Mouse (Mus musculus): ENCODE results near the gene Il10rb. TPM values are rescaled to one million over a fixed set of nuclear protein-coding genes. Genes with fewer than 3 reads are reported as not detected.

The Il10rb gene
- polyA plus RNA-seq, 1 experiment from 2014 or later = 52.3 TPM

- DNase-seq (ENCODE audit: low spot score) = peak; percentile 68
- Histone ChIP-seq H3K36me3 (ENCODE audit: control insufficient read depth, insufficient read depth, low read length) (no peaks in the 10 kb centered on the region), H3K27ac (replicated peaks) (peak within 1 kb of the TSS; percentile 91), H3K9ac (ENCODE audit: low read length) (peak within 1 kb of the TSS; percentile 83), H3K4me3 (ENCODE audit: low read depth, low read length) (peak within 1 kb of the TSS; percentile 72), H3K4me2 (replicated peaks; ENCODE audit: low read depth) (peak within 1 kb of the TSS; percentile 71), H3K4me1 (replicated peaks; ENCODE audit: control insufficient read depth, insufficient read depth) (no peaks in the 10 kb centered on the region), H3K27me3 (ENCODE audit: control insufficient read depth, insufficient read depth, low read length) (no peaks in the 10 kb centered on the region), H3K9me3 (ENCODE audit: control insufficient read depth, low read length) (no peaks in the 10 kb centered on the region)
- WGBS = 1% methylated on average over 61 of the region's 62 CpGs
- TF ChIP-seq EP300 (optimal IDR thresholded peaks at IDR 0.05) (no peak), CTCF (IDR thresholded peaks at IDR 0.05; ENCODE audit: low read depth) (peak; percentile 24; the same call in 1 of the 2 replicates)
- peak; percentile 83 for ATAC-seq (ENCODE audit: low FRiP score, low TSS enrichment)
Measured at GRCm38 (mm10) chr16:91372577-91373472, 33.1 kb upstream of the Il10rb start, which contains the start of gene Ifnar2. Ifnar2 (plus strand) TSS chr16:91372783.

- no peaks in the 10 kb centered on the region for H3K9me3 ChIP-seq (ENCODE audit: control insufficient read depth, low read length)
- no peak for DNase-seq (ENCODE audit: low spot score)
- 30% methylated on average over 13 of the region's 13 CpGs for WGBS
- ATAC-seq (ENCODE audit: low FRiP score, low TSS enrichment) = peak; percentile 13; the same call in 1 of the 2 replicates
- no peaks in the 10 kb centered on the region for H3K4me1 ChIP-seq (replicated peaks; ENCODE audit: control insufficient read depth, insufficient read depth)
- no peaks in the 10 kb centered on the region for H3K27me3 ChIP-seq (ENCODE audit: control insufficient read depth, insufficient read depth, low read length)
- peak overlapping the region; percentile 72 for H3K4me3 ChIP-seq (ENCODE audit: low read depth, low read length)
- peak overlapping the region; percentile 71 for H3K4me2 ChIP-seq (replicated peaks; ENCODE audit: low read depth)
- peak overlapping the region; percentile 91 for H3K27ac ChIP-seq (replicated peaks)
- no peak for TF ChIP-seq CTCF (IDR thresholded peaks at IDR 0.05; ENCODE audit: low read depth)
- no peak for TF ChIP-seq EP300 (optimal IDR thresholded peaks at IDR 0.05)
- H3K36me3 ChIP-seq (ENCODE audit: control insufficient read depth, insufficient read depth, low read length) = no peaks in the 10 kb centered on the region
- H3K9ac ChIP-seq (ENCODE audit: low read length) = peak overlapping the region; percentile 83
Measured at GRCm38 (mm10) chr16:91373473-91374252, 32.3 kb upstream of the Il10rb start.

GRCm38 (mm10) chr16:91374253-91374634, 31.7 kb upstream of the Il10rb start:
- TF ChIP-seq CTCF (IDR thresholded peaks at IDR 0.05; ENCODE audit: low read depth) = no peak
- TF ChIP-seq EP300 (optimal IDR thresholded peaks at IDR 0.05) = no peak
- no peak overlapping the region for H3K9ac ChIP-seq (ENCODE audit: low read length)
- ATAC-seq (ENCODE audit: low FRiP score, low TSS enrichment) (no peak), DNase-seq (ENCODE audit: low spot score) (no peak)
- H3K4me3 ChIP-seq (ENCODE audit: low read depth, low read length) = peak overlapping the region; percentile 72; the same call in 1 of the 2 replicates
- H3K27me3 ChIP-seq (ENCODE audit: control insufficient read depth, insufficient read depth, low read length) = no peaks in the 10 kb centered on the region
- H3K27ac ChIP-seq (replicated peaks) = no peak overlapping the region
- H3K4me2 ChIP-seq (replicated peaks; ENCODE audit: low read depth) = peak overlapping the region; percentile 71; the same call in 1 of the 2 replicates
- no peaks in the 10 kb centered on the region for H3K9me3 ChIP-seq (ENCODE audit: control insufficient read depth, low read length)
- no peaks in the 10 kb centered on the region for H3K36me3 ChIP-seq (ENCODE audit: control insufficient read depth, insufficient read depth, low read length)
- 63% methylated on average over 3 of the region's 3 CpGs for WGBS
- no peaks in the 10 kb centered on the region for H3K4me1 ChIP-seq (replicated peaks; ENCODE audit: control insufficient read depth, insufficient read depth)

GRCm38 (mm10) chr16:91376701-91377100, 29.3 kb upstream of the Il10rb start:
- Histone ChIP-seq H3K4me1 (replicated peaks; ENCODE audit: control insufficient read depth, insufficient read depth) (no peaks in the 10 kb centered on the region), H3K9ac (ENCODE audit: low read length) (no peak overlapping the region), H3K27ac (replicated peaks) (0 out of 2 replicates have a peak overlapping the region, but pooled peaks have one; percentile 24), H3K36me3 (ENCODE audit: control insufficient read depth, insufficient read depth, low read length) (no peaks in the 10 kb centered on the region), H3K4me2 (replicated peaks; ENCODE audit: low read depth) (no peak overlapping the region), H3K4me3 (ENCODE audit: low read depth, low read length) (no peak overlapping the region), H3K27me3 (ENCODE audit: control insufficient read depth, insufficient read depth, low read length) (no peaks in the 10 kb centered on the region), H3K9me3 (ENCODE audit: control insufficient read depth, low read length) (no peaks in the 10 kb centered on the region)
- ATAC-seq (ENCODE audit: low FRiP score, low TSS enrichment) = no peak
- 77% methylated on average over 10 of the region's 10 CpGs for WGBS
- TF ChIP-seq EP300 (optimal IDR thresholded peaks at IDR 0.05) (no peak), CTCF (IDR thresholded peaks at IDR 0.05; ENCODE audit: low read depth) (no peak)
- no peak for DNase-seq (ENCODE audit: low spot score)

- WGBS = 51% methylated on average over 17 of the region's 17 CpGs
- Histone ChIP-seq H3K27ac (replicated peaks) (0 out of 2 replicates have a peak overlapping the region, but pooled peaks have one; percentile 24), H3K36me3 (ENCODE audit: control insufficient read depth, insufficient read depth, low read length) (no peaks in the 10 kb centered on the region), H3K9me3 (ENCODE audit: control insufficient read depth, low read length) (no peaks in the 10 kb centered on the region), H3K27me3 (ENCODE audit: control insufficient read depth, insufficient read depth, low read length) (no peaks in the 10 kb centered on the region), H3K4me3 (ENCODE audit: low read depth, low read length) (no peak overlapping the region), H3K4me2 (replicated peaks; ENCODE audit: low read depth) (peak overlapping the region; percentile 17; the same call in 1 of the 2 replicates), H3K4me1 (replicated peaks; ENCODE audit: control insufficient read depth, insufficient read depth) (no peaks in the 10 kb centered on the region), H3K9ac (ENCODE audit: low read length) (no peak overlapping the region; the same call in 1 of the 2 replicates)
- DNase-seq (ENCODE audit: low spot score) = no peak
- TF ChIP-seq EP300 (optimal IDR thresholded peaks at IDR 0.05) (no peak), CTCF (IDR thresholded peaks at IDR 0.05; ENCODE audit: low read depth) (no peak)
- ATAC-seq (ENCODE audit: low FRiP score, low TSS enrichment) = no peak
Measured at GRCm38 (mm10) chr16:91378431-91378986, 27.5 kb upstream of the Il10rb start.
